Mouse (Mus musculus): ENCODE measurements around the gene Ncf1.

Ncf1 gene

GRCm38 (mm10) chr5:134229391-134229790, at the start of gene Ncf1:
Gene Ncf1, minus strand, starts transcription at chr5:134229625.
- DNase-seq (ENCODE audit: low read depth, low spot score), result peak; percentile 39

DNA sequence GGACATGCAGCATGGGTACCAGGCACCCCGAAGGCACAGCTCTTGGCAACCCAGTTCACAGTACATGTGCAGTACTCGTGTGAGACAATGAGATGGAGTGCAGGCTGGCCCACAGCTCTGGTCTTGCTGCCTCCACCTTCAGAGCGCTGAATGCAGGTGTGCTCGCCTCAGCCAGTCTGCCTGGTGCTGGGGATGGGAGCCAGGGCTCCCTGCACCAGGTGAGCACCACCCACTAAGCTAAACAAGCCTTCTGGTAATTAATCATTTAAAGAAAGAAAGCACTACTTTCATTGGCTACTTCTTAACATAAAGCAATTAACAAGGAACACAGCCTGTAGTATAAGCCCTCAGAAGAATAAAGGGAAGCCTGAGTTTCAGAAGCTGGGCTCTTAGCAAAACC, 47.7 kb upstream of the Ncf1 start:
- DNase-seq (ENCODE audit: low read depth, low spot score), result no peak

DNA sequence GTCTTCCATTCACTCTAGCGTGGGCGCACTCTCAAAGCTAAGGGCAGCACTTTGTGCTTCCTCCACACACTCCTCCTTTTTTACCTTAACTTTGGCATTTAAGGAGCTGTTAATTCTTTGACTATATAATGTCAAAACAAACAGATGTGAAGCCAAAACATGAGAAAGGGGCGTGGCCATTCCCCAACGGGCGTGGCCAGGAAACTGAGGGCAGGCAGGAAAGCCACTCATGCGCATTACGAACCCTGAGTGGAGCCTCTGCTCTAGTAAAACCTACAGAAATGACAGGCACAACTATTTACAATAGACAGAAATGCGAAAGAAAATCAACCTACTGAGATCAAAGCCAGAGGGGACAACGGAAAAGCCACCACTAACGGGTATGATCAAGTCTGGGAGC, 46.1 kb upstream of the Ncf1 start:
- DNase-seq (ENCODE audit: low read depth, low spot score), result no peak

DNA sequence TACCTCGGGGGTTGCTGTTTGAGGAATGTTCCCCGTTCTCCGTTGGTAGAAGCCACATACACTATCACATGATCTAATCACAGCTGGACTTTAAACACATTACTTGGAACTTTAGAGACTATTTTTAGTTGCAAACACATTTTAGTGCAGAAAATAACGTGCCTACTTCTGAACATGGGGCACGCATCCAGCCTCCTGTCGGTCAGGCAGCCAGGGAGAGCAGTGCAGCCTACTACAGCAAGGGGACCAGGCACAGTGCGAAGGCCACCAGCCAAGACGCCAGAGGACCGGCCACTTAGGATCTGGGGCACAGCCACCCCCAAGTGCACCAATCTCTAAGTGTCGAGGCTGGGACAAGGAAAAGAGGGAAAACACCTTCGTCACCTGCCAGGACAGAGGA, 45.6 kb upstream of the Ncf1 start:
- DNase-seq (ENCODE audit: low read depth, low spot score), result no peak

DNA sequence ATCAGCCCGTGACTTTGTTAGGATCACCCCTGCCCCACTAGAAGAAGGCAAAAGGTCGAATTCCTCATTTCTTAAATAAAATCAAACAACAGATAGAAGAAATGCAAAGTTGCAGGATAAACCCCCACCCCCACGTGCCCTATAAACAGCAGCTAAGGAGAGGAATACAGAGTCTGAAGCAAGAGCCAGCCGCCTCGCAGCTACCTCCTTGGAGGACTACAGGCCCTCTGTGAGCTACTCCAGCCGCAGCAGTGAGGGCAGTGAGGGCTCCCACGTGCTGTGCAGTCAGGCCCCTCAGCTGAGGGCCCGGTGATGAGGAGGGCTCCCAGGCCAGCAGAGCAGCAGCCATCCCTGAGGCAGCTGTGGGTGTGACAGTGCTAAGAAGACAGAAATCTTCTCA, 44.3 kb upstream of the Ncf1 start:
- DNase-seq (ENCODE audit: low read depth, low spot score), result no peak

DNA sequence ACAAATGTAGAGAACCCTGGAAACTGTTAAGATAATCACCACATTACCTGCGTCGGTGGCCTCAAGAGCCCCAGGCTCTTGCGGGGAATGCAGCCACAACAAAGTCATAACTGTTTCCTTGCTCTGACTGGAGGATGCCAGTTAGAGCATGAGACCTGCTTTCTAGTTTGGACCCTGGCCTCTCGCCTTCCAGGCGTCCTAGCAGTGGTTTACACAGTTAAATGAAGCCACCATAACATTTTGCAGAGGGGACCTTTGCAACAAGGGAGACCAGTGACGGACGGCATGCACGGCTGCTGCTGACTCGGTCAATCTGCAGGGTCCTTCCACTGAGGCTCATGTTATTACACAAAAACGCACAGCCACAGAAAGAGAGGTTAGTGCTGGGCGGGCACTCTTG, 43.3 kb upstream of the Ncf1 start:
- no peak for DNase-seq (ENCODE audit: low read depth, low spot score)

DNA sequence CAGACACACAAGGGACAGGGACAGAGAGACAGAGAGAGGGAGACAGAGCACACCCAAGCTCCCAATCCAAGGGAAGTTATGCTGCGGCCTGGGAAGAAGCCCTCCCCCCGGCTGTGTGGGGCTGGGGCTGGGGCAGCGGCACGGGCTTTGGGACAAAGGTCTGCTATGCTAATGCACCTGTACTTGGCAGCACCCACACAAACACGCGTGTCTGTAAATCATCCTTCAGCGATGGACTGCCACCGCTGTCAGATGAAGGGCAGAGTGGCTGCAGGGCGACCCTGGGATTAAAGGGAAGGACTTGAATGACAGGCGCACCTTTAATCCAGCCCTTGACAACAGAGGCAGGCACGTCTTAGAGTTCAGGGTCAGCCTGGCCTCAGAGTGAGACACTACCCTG, 42.0 kb upstream of the Ncf1 start:
- no peak for DNase-seq (ENCODE audit: low read depth, low spot score)

GRCm38 (mm10) chr5:134270566-134270965, 41.1 kb upstream of the Ncf1 start:
- no peak for DNase-seq (ENCODE audit: low read depth, low spot score)

- no peak for DNase-seq (ENCODE audit: low read depth, low spot score)
Observed at GRCm38 (mm10) chr5:134269751-134270150, 40.3 kb upstream of the Ncf1 start.

DNA sequence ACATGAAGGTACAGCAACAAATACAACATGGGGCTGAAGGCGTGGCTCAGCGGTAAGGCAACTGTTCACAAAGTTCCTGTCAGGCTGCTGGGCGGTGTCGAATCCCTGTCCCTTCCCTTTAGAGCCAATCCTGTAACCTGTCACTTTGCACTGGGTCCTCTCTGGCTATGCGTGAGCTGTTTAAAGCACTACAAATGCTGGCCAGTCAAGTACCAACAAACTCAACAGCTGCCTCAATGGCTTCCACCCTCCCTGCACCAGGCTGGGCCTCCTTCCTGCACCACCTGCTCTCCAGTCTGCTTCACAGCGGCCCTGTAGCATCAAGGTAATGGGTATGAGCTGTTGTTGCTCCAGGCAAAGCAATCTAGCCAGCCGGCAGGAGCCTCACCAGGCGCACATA, 39.3 kb upstream of the Ncf1 start:
- DNase-seq (ENCODE audit: low read depth, low spot score), result no peak

DNA sequence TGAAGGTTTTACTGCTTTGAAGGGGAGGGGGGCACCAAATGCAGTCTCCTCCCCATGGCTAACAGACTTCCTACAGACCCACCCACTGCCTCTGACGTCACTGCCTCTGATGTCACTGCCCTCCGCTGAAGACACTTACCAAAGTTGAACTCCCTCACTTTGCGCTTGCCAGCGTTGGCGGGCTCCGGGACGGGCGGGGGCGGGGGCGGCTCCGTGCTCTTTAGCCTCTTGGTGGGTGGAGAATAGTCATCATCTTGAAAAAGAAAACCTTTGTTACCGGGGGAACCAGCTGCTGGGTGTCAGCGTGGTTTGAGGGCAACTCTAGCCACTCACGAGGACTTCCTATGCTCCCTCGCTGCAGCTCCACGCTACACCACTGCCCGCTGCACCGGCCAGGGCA, 37.0 kb upstream of the Ncf1 start:
- DNase-seq (ENCODE audit: low read depth, low spot score), result no peak

- DNase-seq (ENCODE audit: low read depth, low spot score), result no peak
Observed at GRCm38 (mm10) chr5:134265890-134266289, 36.5 kb upstream of the Ncf1 start.

GRCm38 (mm10) chr5:134260001-134260636, 30.7 kb upstream of the Ncf1 start:
- no peak for DNase-seq (ENCODE audit: low read depth, low spot score)

DNA sequence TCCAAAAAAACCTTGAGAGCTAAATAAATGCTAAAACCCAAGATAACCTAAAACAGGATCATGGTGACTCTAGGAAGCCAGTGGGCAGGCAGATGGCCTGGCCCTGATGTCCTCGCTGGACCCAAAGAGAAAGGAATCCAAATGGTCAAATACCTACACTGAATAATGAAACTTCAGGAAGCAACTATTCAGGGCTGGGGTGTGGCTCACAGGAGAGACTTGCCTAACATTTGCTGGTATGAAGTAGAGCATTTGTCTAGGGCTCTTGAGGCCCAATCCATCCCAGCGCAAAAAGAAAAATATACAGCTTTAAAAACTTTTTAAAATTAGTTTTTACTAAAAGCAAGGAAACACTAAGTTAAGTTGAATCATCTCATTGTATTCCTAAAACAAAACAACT, 29.5 kb upstream of the Ncf1 start:
- no peak for DNase-seq (ENCODE audit: low read depth, low spot score)

- DNase-seq (ENCODE audit: low read depth, low spot score), result no peak
Observed at GRCm38 (mm10) chr5:134258395-134258794, 29.0 kb upstream of the Ncf1 start.

DNA sequence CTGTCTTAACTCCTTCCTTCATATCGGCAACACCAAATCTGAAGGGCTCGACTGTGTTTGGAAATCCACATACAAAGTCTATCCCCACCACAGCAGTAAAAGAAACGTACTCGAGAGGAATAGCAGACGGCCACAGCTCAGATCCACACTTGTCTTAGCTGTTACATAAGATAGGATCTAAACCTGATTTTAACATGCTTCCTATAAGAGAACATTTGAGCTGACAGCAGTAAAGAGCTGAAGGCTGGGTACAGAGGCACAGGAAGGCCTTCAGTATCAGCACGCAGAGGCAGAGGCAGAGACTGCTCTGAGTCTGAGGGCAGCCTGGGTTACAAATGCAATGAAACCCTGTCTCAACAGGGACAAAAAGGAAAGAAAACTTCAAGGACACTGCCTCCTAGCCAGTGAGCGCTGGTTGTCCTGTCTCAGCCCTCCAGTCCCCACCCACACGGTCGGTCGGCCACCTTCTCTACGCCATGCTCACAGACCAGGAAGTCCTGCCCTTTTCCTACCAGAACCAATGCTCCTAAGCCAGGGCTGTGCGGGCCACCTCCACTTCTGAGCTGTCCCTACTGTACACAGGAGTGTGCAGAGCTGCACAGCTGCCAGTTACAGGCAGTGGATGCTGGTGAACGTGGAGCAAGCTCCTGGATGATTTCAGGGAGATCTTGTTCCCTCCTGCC, 28.1 kb upstream of the Ncf1 start:
- DNase-seq (ENCODE audit: low read depth, low spot score), result no peak

- DNase-seq (ENCODE audit: low read depth, low spot score), result no peak
Observed at GRCm38 (mm10) chr5:134255294-134255693, 25.9 kb upstream of the Ncf1 start.

DNA sequence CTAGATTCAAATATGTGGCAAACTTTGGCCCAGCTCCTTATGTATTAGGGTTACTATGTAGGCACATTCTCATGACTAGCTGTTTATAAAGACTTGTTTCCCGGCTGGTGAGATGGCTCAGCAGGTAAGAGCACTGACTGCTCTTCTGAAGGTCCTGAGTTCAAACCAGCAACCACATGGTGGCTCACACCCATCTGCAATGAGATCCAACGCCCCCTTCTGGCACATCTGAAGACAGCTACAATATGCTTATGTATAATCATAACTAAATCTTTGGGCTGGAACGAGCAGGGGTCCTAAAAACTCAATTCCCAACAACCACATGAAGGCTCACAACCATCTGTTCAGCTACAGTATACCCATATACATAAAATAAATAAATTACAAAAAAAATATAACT, 24.4 kb upstream of the Ncf1 start:
- DNase-seq (ENCODE audit: low read depth, low spot score), result no peak

DNA sequence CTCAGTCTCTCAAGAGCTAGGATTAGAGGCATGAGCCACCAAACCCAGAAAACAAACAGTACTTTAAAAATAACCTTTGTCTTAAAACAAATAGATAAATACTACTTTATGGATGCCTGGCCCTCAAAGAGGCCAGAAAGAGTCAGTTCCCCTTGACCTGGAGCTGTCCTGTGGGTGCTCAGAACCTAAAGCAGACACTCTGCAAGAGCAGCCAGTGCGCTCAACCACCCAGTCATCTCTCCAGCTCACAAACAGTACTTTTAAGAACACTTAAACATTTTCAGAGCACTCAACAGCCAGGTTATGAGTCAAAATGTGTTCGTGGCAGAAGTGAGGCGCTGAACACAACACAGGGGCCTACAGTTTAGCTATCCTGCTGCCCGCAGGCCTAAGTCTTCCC, 21.7 kb upstream of the Ncf1 start:
- no peak for DNase-seq (ENCODE audit: low read depth, low spot score)

- DNase-seq (ENCODE audit: low read depth, low spot score), result no peak
Observed at GRCm38 (mm10) chr5:134250601-134251000, 21.2 kb upstream of the Ncf1 start.

DNA sequence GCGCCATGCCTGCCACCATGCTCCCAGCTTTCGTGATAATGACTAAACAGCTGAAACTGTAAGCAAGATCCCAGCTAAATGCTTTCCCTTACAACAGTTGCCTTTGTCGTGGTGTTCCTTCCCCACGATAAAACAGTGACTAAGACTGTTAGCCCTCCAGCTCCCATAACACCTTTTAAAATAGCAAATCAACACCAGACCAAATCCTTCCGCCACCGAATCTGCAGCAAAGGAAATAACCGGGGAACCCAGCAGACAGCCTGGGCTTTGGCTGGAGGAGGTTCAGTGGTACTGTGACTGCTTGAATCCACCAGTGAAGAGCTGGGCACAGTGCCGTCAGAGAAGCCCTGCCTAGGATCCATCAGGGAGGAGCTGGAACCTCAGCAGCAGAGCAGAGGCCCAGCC, 19.8 kb upstream of the Ncf1 start:
- no peak for DNase-seq (ENCODE audit: low read depth, low spot score)

- DNase-seq (ENCODE audit: low read depth, low spot score), result no peak
Observed at GRCm38 (mm10) chr5:134248608-134249244, 19.3 kb upstream of the Ncf1 start.

DNA sequence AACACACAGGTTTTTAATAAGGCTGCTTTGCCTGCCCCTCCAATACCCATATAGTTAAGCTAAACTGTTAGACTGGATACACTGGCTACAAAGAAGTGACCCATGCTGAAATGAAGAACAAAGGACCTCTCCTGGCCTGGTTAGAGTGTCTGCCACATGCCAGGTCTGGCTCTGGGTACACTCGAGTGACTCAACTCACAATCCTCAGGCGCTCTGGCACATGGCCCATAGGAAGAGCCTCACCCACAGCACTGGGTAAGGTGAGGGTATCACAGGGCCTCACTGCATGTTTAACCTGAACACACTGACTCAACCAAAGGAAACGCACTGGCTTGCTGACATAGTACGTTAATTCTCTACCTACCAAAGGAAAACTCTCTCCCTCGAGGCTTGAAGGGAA, 16.7 kb upstream of the Ncf1 start:
- no peak for DNase-seq (ENCODE audit: low read depth, low spot score)
